17 mouse cellular contexts compared by ENCODE assay signal in the genomic region with DNA sequence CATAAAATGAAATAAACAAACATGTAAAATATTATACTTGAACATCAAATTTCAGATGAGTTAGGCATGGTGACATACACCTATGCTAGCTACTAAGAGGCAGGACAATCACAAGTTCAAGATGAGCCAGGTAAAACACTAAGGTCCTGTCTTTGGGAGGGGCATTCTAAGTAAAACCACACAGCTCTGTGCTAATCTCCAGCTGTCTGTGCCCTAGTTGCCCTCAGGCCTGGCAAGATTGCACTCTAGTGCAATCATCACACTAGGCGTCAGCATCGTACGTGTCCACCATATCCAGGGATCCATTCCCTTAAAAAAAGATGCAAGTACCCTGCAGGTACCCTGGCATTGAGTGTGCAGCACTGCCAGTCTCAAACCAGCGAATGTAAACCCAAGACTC. TPM values are rescaled to one million over a fixed set of nuclear protein-coding genes. Genes with fewer than 3 reads are reported as not detected.
DNase-seq lines count a peak whose midpoint lies in the region; ATAC-seq and TF ChIP-seq lines count a peak whose summit lies in the region.
"Had no signal": no experiment of that assay in that cellular context is flagged by ENCODE, and none has a peak within 500 bp of the region (broad histone marks: within the 10 kb centered on the region; RNA-seq: fewer than 3 reads in every experiment).

No protein-coding gene starts in this region.

- H3K4me2 ChIP-seq in lung, embryonic 15.5 days = no peak overlapping the region
- no peak overlapping the region for H3K4me2 ChIP-seq in liver, embryonic 14.5 days (ENCODE audit: low read depth)
- H3K4me2 ChIP-seq: embryonic facial prominence, embryonic 12.5 days; forebrain, embryonic 12.5 days; heart, embryonic 13.5 days; hindbrain, embryonic 15.5 days had no signal

- no peaks in the 10 kb centered on the region for H3K36me3 ChIP-seq in lung, embryonic 15.5 days
- peaks cover 5% of the 10 kb centered on the region for H3K36me3 ChIP-seq in liver, embryonic 14.5 days (replicated peaks; ENCODE audit: control insufficient read depth, insufficient read depth, low read depth)
- H3K36me3 ChIP-seq: forebrain, embryonic 12.5 days; hindbrain, embryonic 15.5 days had no signal

- TF ChIP-seq EP300 in liver, embryonic 14.5 days (IDR thresholded peaks at IDR 0.05; ENCODE audit: low read depth) = no peak

- no peaks in the 10 kb centered on the region for H3K27me3 ChIP-seq in lung, embryonic 15.5 days
- H3K27me3 ChIP-seq in liver, embryonic 14.5 days (ENCODE audit: control insufficient read depth, insufficient read depth, low read length) = no peaks in the 10 kb centered on the region
- H3K27me3 ChIP-seq: embryonic facial prominence, embryonic 12.5 days; forebrain, embryonic 12.5 days; heart, embryonic 13.5 days; hindbrain, embryonic 15.5 days had no signal

- no peak for TF ChIP-seq POLR2A in bone marrow, adult 2 months (IDR thresholded peaks at IDR 0.05; ENCODE audit: borderline replicate concordance, control insufficient read depth, low read depth, low read length)

- no peak for DNase-seq in lung, postnatal 10 days
- DNase-seq in liver, embryonic 14.5 days (ENCODE audit: low read depth in 3 of 3, low spot score in 3 of 3) = no peak
- no peak for DNase-seq in right cerebral cortex, postnatal 10 days (ENCODE audit: low spot score in 2 of 2)
- DNase-seq: adrenal gland, adult 2 months; adrenal gland, postnatal 25 days; cerebellum, adult 2 months; cerebellum, postnatal 10 days; forebrain, postnatal 0 days; gastrocnemius, postnatal 14 days; heart, postnatal 36 days had no signal

- no peak for TF ChIP-seq CTCF in bone marrow, adult 2 months (IDR thresholded peaks at IDR 0.05; ENCODE audit: control insufficient read depth, insufficient read depth, low read length)
- TF ChIP-seq CTCF in liver, embryonic 14.5 days (IDR thresholded peaks at IDR 0.05; ENCODE audit: low read depth) = no peak

- H3K9me3 ChIP-seq in lung, embryonic 15.5 days = no peaks in the 10 kb centered on the region
- no peaks in the 10 kb centered on the region for H3K9me3 ChIP-seq in liver, embryonic 14.5 days (ENCODE audit: control insufficient read depth, low read length)
- H3K9me3 ChIP-seq: embryonic facial prominence, embryonic 12.5 days; forebrain, embryonic 12.5 days; heart, embryonic 13.5 days; hindbrain, embryonic 15.5 days had no signal

- H3K4me1 ChIP-seq in lung, embryonic 15.5 days = peaks cover 68% of the 10 kb centered on the region
- peaks cover 12% of the 10 kb centered on the region; the same call in 1 of the 2 replicates for H3K4me1 ChIP-seq in bone marrow, adult 2 months (ENCODE audit: control insufficient read depth, insufficient read depth, low read length)
- peaks cover 30 to 41% of the 10 kb centered on the region in 2 experiments for H3K4me1 ChIP-seq in liver, embryonic 14.5 days (replicated peaks; ENCODE audit: control insufficient read depth in 2 of 2, insufficient read depth in 2 of 2, low read length in 1 of 2)

- H3K9ac ChIP-seq in lung, embryonic 15.5 days = no peak overlapping the region
- no peak overlapping the region; the same call in 1 of the 2 replicates for H3K9ac ChIP-seq in liver, embryonic 14.5 days (replicated peaks)
- H3K9ac ChIP-seq: embryonic facial prominence, embryonic 12.5 days; forebrain, embryonic 12.5 days; forebrain, postnatal 0 days; heart, embryonic 13.5 days; hindbrain, embryonic 15.5 days had no signal

- H3K4me3 ChIP-seq in lung, embryonic 15.5 days = no peak overlapping the region
- no peak overlapping the region for H3K4me3 ChIP-seq in bone marrow, adult 2 months (replicated peaks; ENCODE audit: control insufficient read depth, low read depth, low read length)
- no peak overlapping the region for H3K4me3 ChIP-seq in liver, embryonic 14.5 days (ENCODE audit: insufficient read depth in 1 of 2, low read depth in 2 of 2, low read length in 2 of 2)
- H3K4me3 ChIP-seq: embryonic facial prominence, embryonic 12.5 days; forebrain, embryonic 12.5 days; heart, embryonic 13.5 days; hindbrain, embryonic 15.5 days had no signal

- WGBS in lung, embryonic 15.5 days = 91% methylated on average over 4 of the region's 4 CpGs
- 45% methylated on average over 4 of the region's 4 CpGs for WGBS in bone marrow, adult 2 months
- WGBS in liver, embryonic 14.5 days (ENCODE audit: insufficient replicate concordance) = 42% methylated on average over 4 of the region's 4 CpGs

- peak overlapping the region; percentile 7 for H3K27ac ChIP-seq in lung, embryonic 15.5 days
- H3K27ac ChIP-seq in bone marrow, adult 2 months (ENCODE audit: control insufficient read depth, insufficient read depth, low read depth, low read length, poor library complexity) = peak overlapping the region; percentile 9; the same call in 1 of the 2 replicates
- no peak overlapping the region for H3K27ac ChIP-seq in liver, embryonic 14.5 days
- H3K27ac ChIP-seq: embryonic facial prominence, embryonic 12.5 days; forebrain, embryonic 12.5 days; heart, embryonic 13.5 days; hindbrain, embryonic 15.5 days had no signal

- no peak for ATAC-seq in lung, embryonic 15.5 days (ENCODE audit: borderline replicate concordance, extremely low read depth, low FRiP score, low TSS enrichment)
- peak; percentile 47; the same call in 1 of the 2 replicates for ATAC-seq in liver, embryonic 14.5 days (ENCODE audit: insufficient read depth)
- ATAC-seq in megakaryocyte-erythroid progenitor cell, adult 5-6 weeks (replicated peaks; ENCODE audit: low FRiP score, low TSS enrichment, poor library complexity, severe bottlenecking) = peak; percentile 68
- ATAC-seq: forebrain, postnatal 0 days had no signal

RNA-seq across cellular contexts. Expression of gene Chsy1, which starts 28.0 kb away (rescaled TPM):
- polyA plus RNA-seq in lung, embryonic 15.5 days (2015; fragmentation: Nextera tagmentation; extraction: Ambion mirVana) = 18.2 and 18.5 TPM in 2 replicates
- 5.7 and 11.2 TPM in 2 replicates for polyA plus RNA-seq in bone marrow, adult 2 months (2011; ENCODE audit: insufficient read depth, insufficient read length, low replicate concordance, missing spikeins)
- polyA plus RNA-seq in liver, embryonic 14.5 days (2012; rRNA removed) = 5.7 and 7.9 TPM in 2 replicates
- polyA plus RNA-seq in liver, embryonic 14.5 days (2014; fragmentation: Nextera tagmentation; extraction: Ambion mirVana) = 9.0 and 11.0 TPM in 2 replicates
- total RNA-seq in megakaryocyte-erythroid progenitor cell, adult 5-6 weeks (2014; fragmentation: Nextera tagmentation) = 11.4 and 14.8 TPM in 2 replicates
- total RNA-seq in megakaryocyte-erythroid progenitor cell, adult 5-6 weeks (2017) = 14.4 and 26.4 TPM in 2 replicates

RNA-seq across cellular contexts. Expression of gene Selenos, which starts 57.9 kb away (rescaled TPM):
- polyA plus RNA-seq in lung, embryonic 15.5 days (2015; fragmentation: Nextera tagmentation; extraction: Ambion mirVana) = 101 and 105 TPM in 2 replicates
- polyA plus RNA-seq in bone marrow, adult 2 months (2011; ENCODE audit: insufficient read depth, insufficient read length, low replicate concordance, missing spikeins) = 19.1 and 33.2 TPM in 2 replicates
- 23.6 and 39.8 TPM in 2 replicates for polyA plus RNA-seq in liver, embryonic 14.5 days (2012; rRNA removed)
- 56.4 and 62.7 TPM in 2 replicates for polyA plus RNA-seq in liver, embryonic 14.5 days (2014; fragmentation: Nextera tagmentation; extraction: Ambion mirVana)
- total RNA-seq in megakaryocyte-erythroid progenitor cell, adult 5-6 weeks (2014; fragmentation: Nextera tagmentation) = 38.0 and 42.2 TPM in 2 replicates
- 44.9 and 47.5 TPM in 2 replicates for total RNA-seq in megakaryocyte-erythroid progenitor cell, adult 5-6 weeks (2017)
